Mouse (Mus musculus): ENCODE results near the gene Gna13. TPM values are rescaled to one million over a fixed set of nuclear protein-coding genes. Genes with fewer than 3 reads are reported as not detected.

The Gna13 gene
- total RNA-seq, 2 experiments from 2014 or later: 55.5 to 60.9 TPM

DNA sequence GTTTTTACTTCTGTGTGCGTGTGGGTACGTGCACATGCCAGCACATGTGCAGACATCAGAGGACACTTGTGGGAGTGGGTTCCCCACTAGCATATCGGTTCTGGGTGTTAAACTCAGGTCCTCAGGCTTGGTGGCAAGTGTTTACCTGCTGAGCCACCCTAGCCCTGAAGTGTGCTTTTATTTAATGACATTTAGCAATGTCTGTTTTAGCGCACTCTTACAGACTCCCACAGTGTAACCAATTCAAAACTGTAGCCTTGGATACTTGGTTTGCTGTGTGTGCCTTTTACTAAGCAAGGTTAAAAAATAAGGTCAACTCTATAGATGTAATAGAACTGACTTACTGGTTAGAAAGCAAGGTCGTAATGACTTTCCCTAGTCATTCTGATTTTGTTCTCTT lies 3.2 kb downstream of the Gna13 start:
- peak overlapping the region; percentile 93 for H3K27ac ChIP-seq
- H3K4me3 ChIP-seq: peak overlapping the region; percentile 98
- TF ChIP-seq CTCF (conservative IDR thresholded peaks at IDR 0.05): no peak
- no peak for DNase-seq (ENCODE audit: low spot score in 2 of 2)

- DNase-seq (ENCODE audit: low spot score in 2 of 2): no peak
- Histone ChIP-seq H3K27ac (peak overlapping the region; percentile 93; the same call in 1 of the 2 replicates), H3K4me3 (peak overlapping the region; percentile 98)
- no peak for TF ChIP-seq CTCF (conservative IDR thresholded peaks at IDR 0.05)
Measured at GRCm38 (mm10) chr11:109366802-109367579, 4.4 kb downstream of the Gna13 start.

GRCm38 (mm10) chr11:109369026-109369637 lies 6.5 kb downstream of the Gna13 start:
- DNase-seq (ENCODE audit: low spot score in 2 of 2): no peak
- TF ChIP-seq CTCF (conservative IDR thresholded peaks at IDR 0.05): no peak
- Histone ChIP-seq H3K27ac (peak overlapping the region; percentile 47), H3K4me3 (peak overlapping the region; percentile 9; the same call in 1 of the 2 replicates)

DNA sequence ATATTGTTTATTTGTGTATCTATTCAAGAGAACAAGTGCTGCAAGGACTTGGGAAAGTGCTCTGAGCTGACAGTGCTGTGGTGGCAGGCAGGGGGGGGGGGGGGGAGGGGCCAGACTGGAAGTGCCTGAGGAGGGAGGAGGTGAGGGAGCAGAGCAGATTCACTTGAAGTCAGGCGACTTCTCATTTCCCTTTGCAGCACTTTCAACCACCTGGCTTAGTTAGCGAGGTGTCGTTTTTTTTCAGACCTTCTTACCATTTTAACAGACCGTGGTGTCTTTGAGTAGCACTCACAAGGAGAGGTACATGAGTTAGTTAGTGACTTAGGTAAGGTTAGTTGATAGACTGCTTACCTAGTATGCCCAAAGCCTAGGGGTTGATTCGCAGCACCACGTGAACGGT lies 12.8 kb downstream of the Gna13 start:
- Histone ChIP-seq H3K27ac (no peak overlapping the region; the same call in 1 of the 2 replicates), H3K4me3 (no peak overlapping the region)
- DNase-seq (ENCODE audit: low spot score in 2 of 2): no peak
- TF ChIP-seq CTCF (conservative IDR thresholded peaks at IDR 0.05): no peak

DNA sequence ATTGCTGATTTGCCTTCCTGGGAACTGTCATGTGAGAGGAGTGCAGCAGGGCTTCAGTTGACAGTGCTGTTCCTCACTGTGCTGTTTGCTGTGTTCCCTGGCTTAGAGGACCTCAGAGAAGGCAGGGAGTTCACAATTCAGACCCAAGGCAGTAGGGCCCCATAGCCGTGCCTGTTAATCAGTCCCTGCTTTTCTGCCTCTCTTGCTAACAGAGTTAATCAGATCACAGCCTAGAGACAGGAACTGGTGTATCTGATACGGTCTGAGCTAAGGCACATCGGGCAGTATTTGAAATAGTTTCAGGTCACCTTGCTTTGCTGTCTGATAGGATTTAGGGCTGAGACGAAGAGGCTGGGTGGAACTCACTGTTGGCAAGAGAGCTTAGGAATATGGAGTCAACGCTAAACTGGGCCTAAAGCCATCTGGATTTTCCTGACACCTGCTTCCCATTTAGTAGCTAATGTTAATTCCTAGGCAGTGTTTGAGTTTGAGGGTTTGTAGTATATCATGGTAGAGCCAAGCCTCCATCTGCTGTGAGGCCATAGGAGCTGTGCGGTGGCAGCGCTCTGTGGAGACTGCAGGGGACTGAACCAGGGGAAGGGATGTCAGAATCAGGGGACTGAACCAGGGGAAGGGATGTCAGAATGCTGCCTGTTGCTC lies 14.0 kb downstream of the Gna13 start:
- DNase-seq (ENCODE audit: low spot score in 2 of 2): no peak
- no peak for TF ChIP-seq CTCF (conservative IDR thresholded peaks at IDR 0.05)
- H3K27ac ChIP-seq: peak overlapping the region; percentile 61; the same call in 1 of the 2 replicates

DNA sequence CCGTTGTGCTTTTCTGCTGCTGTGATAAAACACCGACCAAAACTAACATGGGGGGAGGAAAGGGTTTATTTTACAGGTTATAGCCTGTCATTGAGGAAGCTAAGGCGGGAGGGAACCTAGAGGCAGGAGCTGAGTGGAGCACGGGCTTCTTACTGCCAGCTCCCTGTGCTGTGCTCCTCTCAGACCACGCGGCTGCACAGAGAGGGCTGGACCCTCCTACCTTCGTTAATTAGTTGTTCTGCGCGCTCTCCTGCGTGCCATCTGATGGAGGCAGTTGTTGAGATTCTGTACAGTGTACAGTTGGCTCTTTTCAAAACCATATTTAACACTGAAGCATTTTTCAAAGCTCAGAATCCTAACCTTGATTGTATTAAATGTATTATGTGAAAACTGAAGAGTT lies 14.8 kb downstream of the Gna13 start:
- Histone ChIP-seq H3K27ac (peak overlapping the region; percentile 61; the same call in 1 of the 2 replicates), H3K4me3 (no peak overlapping the region; the same call in 1 of the 2 replicates)
- no peak for DNase-seq (ENCODE audit: low spot score in 2 of 2)
- TF ChIP-seq CTCF (conservative IDR thresholded peaks at IDR 0.05): no peak

More for the DNA sequence above, 14.0 kb downstream of the Gna13 start:
- H3K4me3 ChIP-seq: no peak overlapping the region; the same call in 1 of the 2 replicates

- H3K4me3 ChIP-seq: no peak overlapping the region
- no peak for DNase-seq (ENCODE audit: low spot score in 2 of 2)
- peak overlapping the region; percentile 61; the same call in 1 of the 2 replicates for H3K27ac ChIP-seq
- TF ChIP-seq CTCF (conservative IDR thresholded peaks at IDR 0.05): no peak
Measured at GRCm38 (mm10) chr11:109378051-109378450, 15.4 kb downstream of the Gna13 start.

DNA sequence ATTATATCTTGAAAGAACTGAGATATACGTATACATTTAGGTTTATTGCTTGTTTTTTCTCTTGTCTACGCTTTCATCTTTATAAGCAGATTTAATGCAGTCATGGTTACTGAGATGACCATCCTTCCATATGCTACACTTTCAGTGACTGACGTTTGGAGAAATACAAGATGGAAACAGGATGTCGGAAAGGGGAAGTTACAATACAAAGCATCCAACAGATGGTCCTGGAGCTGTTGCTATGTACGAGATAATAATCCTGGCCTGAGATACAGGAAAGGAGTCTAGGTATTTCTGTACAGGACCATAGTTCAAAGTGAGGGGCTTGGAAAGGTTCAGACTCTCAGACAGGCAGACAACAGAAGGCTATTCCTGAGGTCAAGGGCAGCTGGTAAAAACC lies 18.0 kb downstream of the Gna13 start:
- Histone ChIP-seq H3K27ac (no peak overlapping the region), H3K4me3 (no peak overlapping the region)
- TF ChIP-seq CTCF (conservative IDR thresholded peaks at IDR 0.05): no peak
- no peak for DNase-seq (ENCODE audit: low spot score in 2 of 2)

GRCm38 (mm10) chr11:109385296-109385695 lies 22.7 kb downstream of the Gna13 start:
- no peak for DNase-seq (ENCODE audit: low spot score in 2 of 2)
- TF ChIP-seq CTCF (conservative IDR thresholded peaks at IDR 0.05): no peak
- H3K4me3 ChIP-seq: no peak overlapping the region
- H3K27ac ChIP-seq: no peak overlapping the region

GRCm38 (mm10) chr11:109389046-109389445 lies 26.4 kb downstream of the Gna13 start:
- no peak overlapping the region for H3K4me3 ChIP-seq
- no peak for TF ChIP-seq CTCF (conservative IDR thresholded peaks at IDR 0.05)
- no peak overlapping the region for H3K27ac ChIP-seq
- DNase-seq (ENCODE audit: low spot score in 2 of 2): no peak

DNA sequence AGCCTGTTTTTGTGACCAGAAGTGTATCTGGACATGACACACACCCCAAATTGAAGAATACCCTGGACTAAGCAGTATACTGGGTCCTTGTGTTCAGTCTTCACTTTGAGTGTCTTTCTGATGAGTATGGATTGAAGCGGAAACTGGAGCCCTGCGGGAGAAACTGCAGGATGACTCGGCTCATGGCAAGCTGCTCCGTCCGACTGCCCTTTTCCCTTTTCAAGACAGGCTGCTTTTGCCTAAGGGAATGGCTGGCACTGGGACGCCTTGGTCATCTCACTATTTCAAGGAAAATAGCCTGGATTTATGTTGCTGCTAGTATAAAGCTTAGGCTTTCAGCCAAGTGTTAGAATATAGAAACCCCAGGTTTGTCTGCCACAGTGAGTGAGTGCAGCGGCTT lies 28.6 kb downstream of the Gna13 start:
- DNase-seq (ENCODE audit: low spot score in 2 of 2): no peak
- TF ChIP-seq CTCF (conservative IDR thresholded peaks at IDR 0.05): no peak
- Histone ChIP-seq H3K27ac (no peak overlapping the region), H3K4me3 (no peak overlapping the region)

- TF ChIP-seq CTCF (conservative IDR thresholded peaks at IDR 0.05): no peak
- DNase-seq (ENCODE audit: low spot score in 2 of 2): no peak
- no peak overlapping the region for H3K4me3 ChIP-seq
- H3K27ac ChIP-seq: peak overlapping the region; percentile 78; the same call in 1 of the 2 replicates
Measured at GRCm38 (mm10) chr11:109391760-109392159, 29.1 kb downstream of the Gna13 start.

DNA sequence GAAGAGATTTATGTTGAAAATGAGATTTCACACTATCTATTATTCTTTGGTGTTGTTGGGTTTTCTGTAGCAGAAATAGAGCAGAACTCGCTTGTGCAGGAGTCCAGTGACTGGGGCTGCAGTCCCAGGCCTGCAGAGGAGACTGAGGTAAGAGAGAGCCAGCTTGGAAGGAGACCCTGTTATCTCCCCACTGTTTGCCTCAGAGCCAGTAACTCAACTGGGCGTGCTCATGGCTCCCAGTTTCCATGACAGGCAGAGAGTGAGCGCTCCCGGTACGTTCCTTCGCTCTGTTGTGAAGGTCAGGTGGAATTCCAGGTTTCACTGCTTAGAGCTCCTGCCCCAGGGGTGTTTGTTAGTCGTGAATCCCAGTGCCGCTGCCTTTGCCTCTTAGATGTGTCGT lies 30.0 kb downstream of the Gna13 start:
- no peak for TF ChIP-seq CTCF (conservative IDR thresholded peaks at IDR 0.05)
- Histone ChIP-seq H3K27ac (peak overlapping the region; percentile 78), H3K4me3 (no peak overlapping the region)
- no peak for DNase-seq (ENCODE audit: low spot score in 2 of 2)
